Mouse (Mus musculus) heart, embryonic 16.5 days (tissue): ENCODE data around the gene Rock2. TPM values are rescaled to one million over a fixed set of nuclear protein-coding genes. Genes with fewer than 3 reads are reported as not detected.

Experiments
- ATAC-seq: fragments of 200-750 bp; cut with Nextera tagmentation; replicated peaks from 2 replicates; pipeline ENCODE4 v1.8.0; 2017; ENCODE audit warnings: moderate number of reproducible peaks; ENCODE audit not compliant: insufficient read depth, low FRiP score; ENCODE audit errors: extremely low read depth
- H3K27ac ChIP-seq: fragments of 300-500 bp; sonication (generic); 2 replicates; pipeline ENCODE4 v1.5.1; 2014; ENCODE audit warnings: mild to moderate bottlenecking, low read length, control low read depth, moderate library complexity
- H3K27me3 ChIP-seq: fragments of 300-500 bp; sonication (generic); 2 replicates; pipeline ENCODE4 v1.6.1; 2014; ENCODE audit warnings: low read length, mixed read lengths; ENCODE audit not compliant: control insufficient read depth, insufficient read depth
- H3K36me3 ChIP-seq: fragments of 300-500 bp; sonication (generic); 2 replicates; pipeline ENCODE4 v1.6.1; 2014; ENCODE audit not compliant: control insufficient read depth, insufficient read depth
- H3K4me1 ChIP-seq: fragments of 300-500 bp; sonication (generic); 2 replicates; pipeline ENCODE4 v1.6.1; 2014; ENCODE audit warnings: low read length, mixed read lengths; ENCODE audit not compliant: control insufficient read depth, insufficient read depth
- H3K4me2 ChIP-seq: fragments of 300-500 bp; sonication (generic); 2 replicates; pipeline ENCODE4 v1.6.1; 2014; ENCODE audit warnings: low read depth, mild to moderate bottlenecking, control low read depth, low read length
- H3K4me3 ChIP-seq: fragments of 300-500 bp; sonication (generic); 2 replicates; pipeline ENCODE4 v1.5.1; 2014; ENCODE audit warnings: mild to moderate bottlenecking, control low read depth, low read length
- H3K9ac ChIP-seq: fragments of 300-500 bp; sonication (generic); 2 replicates; pipeline ENCODE4 v1.6.1; 2014; ENCODE audit warnings: low read length, control low read depth
- H3K9me3 ChIP-seq: fragments of 300-500 bp; sonication (generic); replicated peaks from 2 replicates; pipeline ENCODE4 v1.6.1; 2016; ENCODE audit warnings: low read length; ENCODE audit not compliant: control insufficient read depth
- WGBS: fragments of 180-500 bp; shearing (Covaris S2); extraction: QIAGEN DNeasy Blood & Tissue Kit; methylation state at CpG from one replicate; pipeline ENCODE4 v1.1.7; 2014; 5-methylcytosine and 5-hydroxymethylcytosine counted together
- polyA plus RNA-seq: library from polyadenylated mRNA; unstranded; fragments of >200 nt; fragmentation: Nextera tagmentation; extraction: Ambion mirVana; gene quantifications from 2 replicates; pipeline ENCODE4 v1.2.1, GENCODE M21; 2015

The Rock2 gene
- polyA plus RNA-seq, 1 experiment from 2014 or later, result 16.8 TPM

DNA sequence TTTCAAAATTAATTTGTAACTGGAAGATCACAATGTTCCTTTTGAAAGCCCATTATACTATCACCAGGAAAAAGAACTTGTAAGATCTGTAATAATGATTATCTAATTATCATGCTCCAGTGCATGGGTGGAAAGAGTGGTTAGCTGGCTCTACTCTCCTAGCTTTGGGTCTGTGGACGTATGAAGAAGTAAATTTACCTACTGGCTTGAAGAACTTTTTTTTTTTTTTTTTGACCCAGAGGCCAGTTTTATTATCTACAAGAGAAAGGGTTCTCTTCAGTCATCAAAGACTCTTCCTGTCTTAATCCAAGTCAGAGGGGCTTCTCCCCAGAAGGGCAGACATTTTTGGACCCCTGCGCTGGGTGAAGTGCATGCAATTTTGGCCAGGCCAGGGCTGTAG lies 1.7 kb upstream of the Rock2 start:
- Histone ChIP-seq H3K9me3 (no peaks in the 10 kb centered on the region), H3K27ac (peak overlapping the region; percentile 95; the same call in 1 of the 2 replicates), H3K9ac (no peak overlapping the region), H3K27me3 (no peaks in the 10 kb centered on the region), H3K36me3 (no peaks in the 10 kb centered on the region), H3K4me3 (no peak overlapping the region), H3K4me2 (no peak overlapping the region), H3K4me1 (peaks cover 15% of the 10 kb centered on the region)
- 85% methylated on average over 2 of the region's 2 CpGs for WGBS
- no peak for ATAC-seq

- Histone ChIP-seq H3K4me2 (peak overlapping the region; percentile 74), H3K4me3 (peak overlapping the region; percentile 99), H3K9ac (peak overlapping the region; percentile 99), H3K27ac (peak overlapping the region; percentile 95), H3K9me3 (no peaks in the 10 kb centered on the region), H3K4me1 (peaks cover 21% of the 10 kb centered on the region), H3K27me3 (no peaks in the 10 kb centered on the region), H3K36me3 (no peaks in the 10 kb centered on the region)
- ATAC-seq, result no peak
- 6% methylated on average over 18 of the region's 18 CpGs for WGBS
Measured at GRCm38 (mm10) chr12:16893656-16894395, 869 bp upstream of the Rock2 start.

DNA sequence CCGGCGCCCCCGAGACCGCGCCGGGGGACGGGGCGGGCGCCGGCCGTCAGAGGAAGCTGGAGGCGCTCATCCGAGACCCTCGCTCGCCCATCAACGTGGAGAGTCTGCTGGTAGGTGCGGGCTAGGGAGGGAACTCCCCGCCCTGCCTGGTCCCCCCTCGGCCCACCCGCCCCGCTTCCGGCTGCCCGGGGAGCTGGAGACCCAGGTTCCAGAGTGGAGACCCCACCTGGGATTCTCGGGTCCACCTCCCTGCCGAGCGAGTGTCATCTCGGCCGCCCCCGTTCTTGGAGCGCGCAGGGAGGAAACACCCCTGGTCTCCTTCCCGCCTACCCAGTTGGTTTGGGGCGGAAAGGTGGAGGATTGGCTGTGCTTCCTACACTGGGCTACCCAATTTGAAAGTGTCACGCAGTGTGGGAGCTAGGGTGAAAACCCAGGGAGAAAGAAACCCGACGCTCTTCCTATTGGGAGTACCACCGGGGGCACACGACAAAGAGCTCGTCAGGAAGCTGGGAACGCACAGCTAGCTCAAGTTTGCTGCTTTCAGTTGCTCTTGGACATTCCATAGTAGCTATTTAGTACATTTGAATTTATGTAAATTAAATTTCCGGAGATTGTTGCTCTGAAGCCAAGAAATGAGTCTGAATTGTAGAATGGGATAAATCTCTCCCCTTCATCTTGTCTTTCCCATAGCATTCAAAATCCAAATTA lies 680 bp downstream of the Rock2 start:
- Histone ChIP-seq H3K9me3 (no peaks in the 10 kb centered on the region), H3K9ac (peak overlapping the region; percentile 99), H3K4me1 (peaks cover 25% of the 10 kb centered on the region), H3K36me3 (no peaks in the 10 kb centered on the region), H3K27me3 (no peaks in the 10 kb centered on the region), H3K27ac (peak overlapping the region; percentile 95), H3K4me3 (peak overlapping the region; percentile 99), H3K4me2 (peak overlapping the region; percentile 81)
- peak; percentile 7 for ATAC-seq
- under 1% methylated on average over 40 of the region's 41 CpGs for WGBS

GRCm38 (mm10) chr12:16896073-16896789 lies 1.5 kb downstream of the Rock2 start:
- WGBS, result 5% methylated on average over 8 of the region's 8 CpGs
- Histone ChIP-seq H3K27ac (peak overlapping the region; percentile 95), H3K9me3 (no peaks in the 10 kb centered on the region), H3K27me3 (no peaks in the 10 kb centered on the region), H3K36me3 (no peaks in the 10 kb centered on the region), H3K4me1 (peaks cover 32% of the 10 kb centered on the region), H3K4me2 (peak overlapping the region; percentile 81), H3K4me3 (peak overlapping the region; percentile 99), H3K9ac (peak overlapping the region; percentile 99)
- no peak for ATAC-seq

GRCm38 (mm10) chr12:16897225-16897624 lies 2.5 kb downstream of the Rock2 start:
- peak overlapping the region; percentile 81 for H3K4me2 ChIP-seq
- H3K4me3 ChIP-seq, result peak overlapping the region; percentile 99
- peak overlapping the region; percentile 59; the same call in 1 of the 2 replicates for H3K27ac ChIP-seq
- H3K9ac ChIP-seq, result no peak overlapping the region; the same call in 1 of the 2 replicates
- no peaks in the 10 kb centered on the region for H3K36me3 ChIP-seq
- ATAC-seq, result no peak
- no peaks in the 10 kb centered on the region for H3K9me3 ChIP-seq
- 57% methylated on average over 2 of the region's 2 CpGs for WGBS
- H3K4me1 ChIP-seq, result peaks cover 32% of the 10 kb centered on the region
- H3K27me3 ChIP-seq, result no peaks in the 10 kb centered on the region

DNA sequence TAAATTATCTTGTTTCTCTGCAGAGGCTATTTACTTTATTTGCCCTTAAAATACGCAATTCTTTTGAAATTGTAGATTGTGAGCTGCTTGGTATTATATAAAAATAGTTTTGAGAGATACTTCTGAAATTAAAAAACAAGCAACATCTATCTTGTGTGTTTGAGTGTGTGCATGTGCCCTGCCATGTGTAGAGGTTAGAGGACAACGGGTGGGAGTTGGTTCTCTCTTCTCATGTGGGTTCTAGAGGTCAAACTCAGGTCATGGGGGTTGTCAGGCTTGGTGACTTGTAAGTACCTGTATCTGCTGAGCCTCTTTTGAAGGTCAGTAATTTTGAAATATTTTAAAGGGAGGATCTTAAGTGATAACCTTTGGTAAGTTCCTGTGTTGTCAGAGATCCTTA lies 3.5 kb downstream of the Rock2 start:
- Histone ChIP-seq H3K27me3 (no peaks in the 10 kb centered on the region), H3K27ac (peak overlapping the region; percentile 42; the same call in 1 of the 2 replicates), H3K4me3 (no peak overlapping the region), H3K9ac (no peak overlapping the region; the same call in 1 of the 2 replicates), H3K4me1 (peaks cover 32% of the 10 kb centered on the region), H3K4me2 (no peak overlapping the region), H3K9me3 (no peaks in the 10 kb centered on the region), H3K36me3 (no peaks in the 10 kb centered on the region)
- WGBS, result 46% methylated on average over 2 of the region's 2 CpGs
- ATAC-seq, result no peak

DNA sequence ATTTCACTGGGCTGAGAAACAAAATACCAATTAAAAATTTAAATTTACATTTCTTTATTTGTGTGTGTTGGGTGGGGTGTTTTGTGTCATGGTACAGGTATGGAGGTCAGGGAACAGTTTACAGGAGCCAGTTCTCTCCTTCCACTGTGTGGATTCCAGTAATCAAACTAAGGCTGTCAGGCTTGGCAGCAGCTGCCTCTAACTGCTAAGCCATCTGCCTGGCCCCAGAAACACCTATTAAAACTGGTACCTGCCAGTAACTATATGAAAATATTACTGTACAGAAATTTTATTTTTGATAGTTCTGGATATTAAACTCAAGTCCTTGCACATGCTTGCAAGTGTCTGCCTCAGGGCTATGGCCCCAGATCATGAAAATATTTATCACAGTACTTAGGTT lies 4.1 kb downstream of the Rock2 start:
- H3K4me3 ChIP-seq, result no peak overlapping the region
- peaks cover 26% of the 10 kb centered on the region for H3K4me1 ChIP-seq
- H3K27me3 ChIP-seq, result no peaks in the 10 kb centered on the region
- no peak for ATAC-seq
- no peaks in the 10 kb centered on the region for H3K9me3 ChIP-seq
- no peak overlapping the region for H3K4me2 ChIP-seq
- no peaks in the 10 kb centered on the region for H3K36me3 ChIP-seq
- H3K27ac ChIP-seq, result peak overlapping the region; percentile 48; the same call in 1 of the 2 replicates
- no peak overlapping the region for H3K9ac ChIP-seq

GRCm38 (mm10) chr12:16900625-16901222 lies 6.0 kb downstream of the Rock2 start:
- 20% methylated on average over 3 of the region's 3 CpGs for WGBS
- H3K27ac ChIP-seq, result peak overlapping the region; percentile 63
- peaks cover 24% of the 10 kb centered on the region for H3K4me1 ChIP-seq
- ATAC-seq, result no peak
- no peak overlapping the region for H3K9ac ChIP-seq
- no peaks in the 10 kb centered on the region for H3K9me3 ChIP-seq
- no peaks in the 10 kb centered on the region for H3K36me3 ChIP-seq
- peak overlapping the region; percentile 15; the same call in 1 of the 2 replicates for H3K4me2 ChIP-seq
- no peaks in the 10 kb centered on the region for H3K27me3 ChIP-seq
- H3K4me3 ChIP-seq, result no peak overlapping the region
